In the genomic region with DNA sequence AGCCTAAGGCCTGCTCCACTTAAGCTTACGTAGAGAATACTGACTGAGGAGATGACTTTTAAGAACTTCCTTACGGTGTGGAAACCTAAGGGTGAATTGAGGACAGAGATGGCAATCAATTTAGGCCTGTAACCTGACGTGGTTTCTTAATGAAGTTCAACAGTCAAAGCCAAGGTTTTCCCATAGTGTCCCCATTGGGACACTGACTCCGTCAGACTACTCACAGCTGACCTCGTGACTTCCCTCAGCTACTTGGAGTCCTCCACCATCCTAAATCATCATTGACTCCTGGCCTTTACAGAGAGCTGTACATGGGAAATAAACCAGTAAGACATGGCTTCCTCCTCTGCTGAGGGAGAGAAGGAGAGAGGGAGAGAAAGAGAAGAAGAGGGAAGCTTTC, we compare ENCODE assay signal across 27 mouse cellular contexts. TPM values are rescaled to one million over a fixed set of nuclear protein-coding genes. Genes with fewer than 3 reads are reported as not detected.
DNase-seq lines count a peak whose midpoint lies in the region; ATAC-seq and TF ChIP-seq lines count a peak whose summit lies in the region.
"Had no signal": no experiment of that assay in that cellular context is flagged by ENCODE, and none has a peak within 500 bp of the region (broad histone marks: within the 10 kb centered on the region; RNA-seq: fewer than 3 reads in every experiment).

No protein-coding gene starts in this region.

- no peak for TF ChIP-seq POLR2A in bone marrow macrophage, adult 2 months (IDR thresholded peaks at IDR 0.05; ENCODE audit: borderline replicate concordance, low read depth, low read length)
- no peak for TF ChIP-seq POLR2A in small intestine, adult 2 months (IDR thresholded peaks at IDR 0.05; ENCODE audit: low read depth, low read length)

- H3K9me3 ChIP-seq in kidney, postnatal 0 days (replicated peaks; ENCODE audit: low read length) = no peaks in the 10 kb centered on the region
- no peaks in the 10 kb centered on the region for H3K9me3 ChIP-seq in intestine, embryonic 16.5 days (ENCODE audit: control insufficient read depth, low read length)
- H3K9me3 ChIP-seq: embryonic facial prominence, embryonic 10.5 days; embryonic facial prominence, embryonic 15.5 days; forebrain, embryonic 12.5 days; heart, embryonic 10.5 days; heart, embryonic 15.5 days; intestine, embryonic 15.5 days; limb, embryonic 12.5 days; neural tube, embryonic 12.5 days had no signal

- ATAC-seq in kidney, postnatal 0 days (replicated peaks; ENCODE audit: low FRiP score, low read depth) = no peak
- no peak for ATAC-seq in intestine, embryonic 16.5 days
- ATAC-seq: CD4-positive, CD25-positive, alpha-beta regulatory T cell, adult 4 months; forebrain, postnatal 0 days; hindbrain, embryonic 16.5 days; intestine, embryonic 15.5 days; liver, postnatal 0 days; midbrain, embryonic 16.5 days had no signal

- no peaks in the 10 kb centered on the region for H3K4me1 ChIP-seq in kidney, postnatal 0 days (replicated peaks; ENCODE audit: insufficient read depth, low read length)
- H3K4me1 ChIP-seq in bone marrow macrophage, adult 2 months (ENCODE audit: control insufficient read depth, insufficient read depth, low read length) = peaks cover 38% of the 10 kb centered on the region
- peaks cover 8% of the 10 kb centered on the region; the same call in 1 of the 2 replicates for H3K4me1 ChIP-seq in small intestine, adult 2 months (ENCODE audit: control insufficient read depth, insufficient read depth, insufficient read length, low read length)
- peaks cover 8% of the 10 kb centered on the region; the same call in 1 of the 2 replicates for H3K4me1 ChIP-seq in intestine, embryonic 16.5 days (ENCODE audit: control insufficient read depth, insufficient read depth, low read length)
- H3K4me1 ChIP-seq: forebrain, embryonic 12.5 days; limb, embryonic 12.5 days; neural tube, embryonic 12.5 days had no signal

- 72% methylated on average over 5 of the region's 5 CpGs for WGBS in kidney, postnatal 0 days
- WGBS in small intestine, adult 2 months = 78% methylated on average over 5 of the region's 5 CpGs
- 84% methylated on average over 5 of the region's 5 CpGs for WGBS in intestine, embryonic 16.5 days

- intact Hi-C loops in gastrocnemius, postnatal 36 days (cut with DNase I) = no loop called here

- no peak overlapping the region for H3K9ac ChIP-seq in kidney, postnatal 0 days (ENCODE audit: low read depth, low read length)
- H3K9ac ChIP-seq in intestine, embryonic 16.5 days (ENCODE audit: low read depth, low read length) = no peak overlapping the region
- H3K9ac ChIP-seq: embryonic facial prominence, embryonic 15.5 days; forebrain, embryonic 12.5 days; forebrain, postnatal 0 days; heart, embryonic 15.5 days; intestine, embryonic 15.5 days; limb, embryonic 12.5 days; liver, postnatal 0 days; neural tube, embryonic 12.5 days had no signal

- no peak overlapping the region for H3K4me3 ChIP-seq in kidney, postnatal 0 days (replicated peaks; ENCODE audit: low read depth, low read length)
- no peak overlapping the region for H3K4me3 ChIP-seq in bone marrow macrophage, adult 2 months (ENCODE audit: insufficient read depth, low read length)
- H3K4me3 ChIP-seq in small intestine, adult 2 months (ENCODE audit: low read depth, low read length) = no peak overlapping the region
- no peak overlapping the region for H3K4me3 ChIP-seq in intestine, embryonic 16.5 days (ENCODE audit: low read length)
- H3K4me3 ChIP-seq: embryonic facial prominence, embryonic 10.5 days; embryonic facial prominence, embryonic 15.5 days; forebrain, embryonic 12.5 days; heart, embryonic 10.5 days; heart, embryonic 15.5 days; intestine, embryonic 15.5 days; limb, embryonic 12.5 days; neural tube, embryonic 12.5 days had no signal

- no peak overlapping the region for H3K27ac ChIP-seq in kidney, postnatal 0 days
- peak overlapping the region; percentile 41; the same call in 1 of the 2 replicates for H3K27ac ChIP-seq in bone marrow macrophage, adult 2 months (ENCODE audit: insufficient read depth, low read depth, low read length)
- H3K27ac ChIP-seq in small intestine, adult 2 months (ENCODE audit: insufficient read depth, low read depth, low read length) = 0 out of 2 replicates have a peak overlapping the region, but pooled peaks have one; percentile 16
- no peak overlapping the region for H3K27ac ChIP-seq in intestine, embryonic 16.5 days (ENCODE audit: low read length)
- H3K27ac ChIP-seq: embryonic facial prominence, embryonic 10.5 days; embryonic facial prominence, embryonic 15.5 days; forebrain, embryonic 12.5 days; heart, embryonic 10.5 days; heart, embryonic 15.5 days; intestine, embryonic 15.5 days; limb, embryonic 12.5 days; neural tube, embryonic 12.5 days had no signal

- H3K36me3 ChIP-seq in kidney, postnatal 0 days (ENCODE audit: insufficient read depth, low read length) = no peaks in the 10 kb centered on the region
- peaks cover 6% of the 10 kb centered on the region for H3K36me3 ChIP-seq in small intestine, adult 2 months (ENCODE audit: control insufficient read depth, insufficient read depth, low read length)
- no peaks in the 10 kb centered on the region; the same call in 1 of the 2 replicates for H3K36me3 ChIP-seq in intestine, embryonic 16.5 days (ENCODE audit: control insufficient read depth, insufficient read depth, low read length)
- H3K36me3 ChIP-seq: intestine, embryonic 15.5 days had no signal

- DNase-seq in gastrocnemius, adult 18-20 months (ENCODE audit: low spot score) = peak; percentile 37
- DNase-seq in gastrocnemius, postnatal 36 days = no peak
- peak; percentile 35 for DNase-seq in kidney, postnatal 0 days (ENCODE audit: low spot score)
- DNase-seq in kidney, adult 18-20 months = no peak
- DNase-seq: cerebellum, adult 8-10 months; cerebellum, postnatal 25 days; forebrain, postnatal 0 days; liver, postnatal 0 days; lung, postnatal 36 days; right cerebral cortex, adult 18-20 months; thymus, postnatal 4 days had no signal

- H3K27me3 ChIP-seq in kidney, postnatal 0 days (ENCODE audit: insufficient read depth, low read length) = no peaks in the 10 kb centered on the region
- H3K27me3 ChIP-seq in small intestine, adult 2 months (ENCODE audit: control insufficient read depth, insufficient read depth, low read length) = no peaks in the 10 kb centered on the region
- H3K27me3 ChIP-seq in intestine, embryonic 16.5 days (replicated peaks; ENCODE audit: control insufficient read depth, insufficient read depth, low read length) = no peaks in the 10 kb centered on the region
- H3K27me3 ChIP-seq: embryonic facial prominence, embryonic 15.5 days; forebrain, embryonic 12.5 days; heart, embryonic 15.5 days; intestine, embryonic 15.5 days; limb, embryonic 12.5 days; neural tube, embryonic 12.5 days had no signal

- H3K4me2 ChIP-seq in kidney, postnatal 0 days (ENCODE audit: low read length) = no peak overlapping the region
- H3K4me2 ChIP-seq in intestine, embryonic 16.5 days (ENCODE audit: low read depth, low read length) = no peak overlapping the region
- H3K4me2 ChIP-seq: embryonic facial prominence, embryonic 15.5 days; forebrain, embryonic 12.5 days; heart, embryonic 15.5 days; intestine, embryonic 15.5 days; limb, embryonic 12.5 days; liver, embryonic 11.5 days; midbrain, embryonic 11.5 days; neural tube, embryonic 12.5 days had no signal

- no peak for TF ChIP-seq CTCF in kidney, postnatal 0 days (IDR thresholded peaks at IDR 0.05; ENCODE audit: low read depth)
- TF ChIP-seq CTCF in bone marrow macrophage, adult 2 months (IDR thresholded peaks at IDR 0.05; ENCODE audit: low read depth, low read length) = no peak
- TF ChIP-seq CTCF in small intestine, adult 2 months (IDR thresholded peaks at IDR 0.05; ENCODE audit: extremely low read depth, insufficient read length, insufficient replicate concordance, low read depth, low read length) = no peak

RNA-seq across cellular contexts. Expression of gene Nup54, which starts 30.5 kb away (rescaled TPM):
- total RNA-seq in gastrocnemius, adult 18-20 months (2021) = 10 to 100 TPM; 11.5 to 12.0 TPM
- 1 to 10 TPM; 8.1 to 8.2 TPM for total RNA-seq in gastrocnemius, postnatal 36 days (2021)
- 37.3 and 40.4 TPM in 2 replicates for polyA plus RNA-seq in kidney, postnatal 0 days (2015; fragmentation: Nextera tagmentation; extraction: Ambion mirVana)
- 18.9 and 20.4 TPM in 2 replicates for polyA plus RNA-seq in bone marrow macrophage, adult 2 months (2012; ENCODE audit: insufficient read depth, insufficient read length, missing spikeins)
- 6.7 and 6.9 TPM in 2 replicates for polyA plus RNA-seq in small intestine, adult 2 months (2012; rRNA removed)
- 39.1 and 53.0 TPM in 2 replicates for polyA plus RNA-seq in intestine, embryonic 16.5 days (2015; fragmentation: Nextera tagmentation; extraction: Ambion mirVana)

RNA-seq across cellular contexts. Expression of gene Scarb2, which starts 41.1 kb away (rescaled TPM):
- total RNA-seq in gastrocnemius, adult 18-20 months (2021) = 10 to 100 TPM; 69.6 to 72.5 TPM
- total RNA-seq in gastrocnemius, postnatal 36 days (2021) = 10 to 100 TPM; 69.8 to 76.7 TPM
- polyA plus RNA-seq in kidney, postnatal 0 days (2015; fragmentation: Nextera tagmentation; extraction: Ambion mirVana) = 9.1 and 10.2 TPM in 2 replicates
- 93.7 and 98.6 TPM in 2 replicates for polyA plus RNA-seq in bone marrow macrophage, adult 2 months (2012; ENCODE audit: insufficient read depth, insufficient read length, missing spikeins)
- 7.9 and 8.4 TPM in 2 replicates for polyA plus RNA-seq in small intestine, adult 2 months (2012; rRNA removed)
- 12.9 and 13.5 TPM in 2 replicates for polyA plus RNA-seq in intestine, embryonic 16.5 days (2015; fragmentation: Nextera tagmentation; extraction: Ambion mirVana)

Comparison
In these comparisons a context has a peak if more than half of its experiments do, and no peak if none do; other contexts are left out.
1. DNase-seq: peak in gastrocnemius, adult 18-20 months (single experiment) and kidney, postnatal 0 days (single experiment); none in gastrocnemius, postnatal 36 days (0 of 2) and kidney, adult 18-20 months (single experiment).
2. H3K27ac ChIP-seq: peak in bone marrow macrophage, adult 2 months (single experiment) and small intestine, adult 2 months (single experiment); none in kidney, postnatal 0 days (single experiment) and intestine, embryonic 16.5 days (single experiment).